Mouse (Mus musculus) intestine, embryonic 15.5 days (tissue): Measurements from ENCODE around the gene Gm45716. TPM values are rescaled to one million over a fixed set of nuclear protein-coding genes. Genes with fewer than 3 reads are reported as not detected.

Experiments
- polyA plus RNA-seq: library from polyadenylated mRNA; unstranded; fragments of >200 nt; fragmentation: Nextera tagmentation; extraction: Ambion mirVana; gene quantifications from 2 replicates; pipeline ENCODE4 v1.2.1, GENCODE M21; 2015

The Gm45716 gene
- polyA plus RNA-seq, 1 experiment from 2014 or later = 12.3 TPM

Other genes with a start within 250 kb of the Gm45716 start
- 19.7 and 20.3 TPM in 2 replicates for gene Pctp, start 184.8 kb upstream of the Gm45716 start, polyA plus RNA-seq
- 14.8 and 16.3 TPM in 2 replicates for gene Tmem100, start 157.3 kb upstream of the Gm45716 start, polyA plus RNA-seq
- 46.7 and 52.6 TPM in 2 replicates for gene Mmd, start 61.8 kb downstream of the Gm45716 start, polyA plus RNA-seq
- 1.3 and 1.6 TPM in 2 replicates for gene Hlf, start 203.2 kb downstream of the Gm45716 start, polyA plus RNA-seq